Mouse (Mus musculus) hindbrain, embryonic 13.5 days (tissue): Measurements from ENCODE around the gene Ercc8. TPM values are rescaled to one million over a fixed set of nuclear protein-coding genes. Genes with fewer than 3 reads are reported as not detected.

Experiments used
- ATAC-seq: fragments of 200-750 bp; cut with Nextera tagmentation; 2 replicates; pipeline ENCODE4 v1.8.0; 2017; ENCODE audit warnings: moderate TSS enrichment; ENCODE audit not compliant: low FRiP score
- H3K27ac ChIP-seq: fragments of 300-500 bp; sonication (generic); 2 replicates; pipeline ENCODE4 v1.5.1; 2015; ENCODE audit warnings: inconsistent platforms, mild to moderate bottlenecking, moderate library complexity
- H3K27me3 ChIP-seq: fragments of 300-500 bp; sonication (generic); 2 replicates; pipeline ENCODE4 v1.6.1; 2015; ENCODE audit warnings: mild to moderate bottlenecking, inconsistent platforms
- H3K36me3 ChIP-seq: fragments of 300-500 bp; sonication (generic); 2 replicates; pipeline ENCODE4 v1.6.1; 2015; ENCODE audit warnings: mild to moderate bottlenecking, inconsistent platforms
- H3K4me1 ChIP-seq: fragments of 300-500 bp; sonication (generic); replicated peaks from 2 replicates; pipeline ENCODE4 v1.6.1; 2015; ENCODE audit warnings: inconsistent platforms
- H3K4me2 ChIP-seq: fragments of 300-500 bp; sonication (generic); 2 replicates; pipeline ENCODE4 v1.6.1; 2015; ENCODE audit warnings: inconsistent platforms, mild to moderate bottlenecking, moderate library complexity
- H3K4me3 ChIP-seq: fragments of 300-500 bp; sonication (generic); 2 replicates; pipeline ENCODE4 v1.5.1; 2015; ENCODE audit warnings: mild to moderate bottlenecking, inconsistent platforms
- H3K9ac ChIP-seq: fragments of 300-500 bp; sonication (generic); 2 replicates; pipeline ENCODE4 v1.6.1; 2015; ENCODE audit warnings: mild to moderate bottlenecking, inconsistent platforms
- H3K9me3 ChIP-seq: fragments of 300-500 bp; sonication (generic); 2 replicates; pipeline ENCODE4 v1.6.1; 2016; ENCODE audit warnings: inconsistent platforms
- WGBS: fragments of 180-500 bp; shearing (Covaris S2); methylation state at CpG from one replicate; pipeline ENCODE4 v1.1.7; 2015; 5-methylcytosine and 5-hydroxymethylcytosine counted together
- polyA plus RNA-seq: library from polyadenylated mRNA; unstranded; fragments of >200 nt; fragmentation: Nextera tagmentation; extraction: Ambion mirVana; gene quantifications from 2 replicates; pipeline ENCODE4 v1.2.1, GENCODE M21; 2015

Gene Ercc8
- 24.8 and 26.7 TPM in 2 replicates for polyA plus RNA-seq

DNA sequence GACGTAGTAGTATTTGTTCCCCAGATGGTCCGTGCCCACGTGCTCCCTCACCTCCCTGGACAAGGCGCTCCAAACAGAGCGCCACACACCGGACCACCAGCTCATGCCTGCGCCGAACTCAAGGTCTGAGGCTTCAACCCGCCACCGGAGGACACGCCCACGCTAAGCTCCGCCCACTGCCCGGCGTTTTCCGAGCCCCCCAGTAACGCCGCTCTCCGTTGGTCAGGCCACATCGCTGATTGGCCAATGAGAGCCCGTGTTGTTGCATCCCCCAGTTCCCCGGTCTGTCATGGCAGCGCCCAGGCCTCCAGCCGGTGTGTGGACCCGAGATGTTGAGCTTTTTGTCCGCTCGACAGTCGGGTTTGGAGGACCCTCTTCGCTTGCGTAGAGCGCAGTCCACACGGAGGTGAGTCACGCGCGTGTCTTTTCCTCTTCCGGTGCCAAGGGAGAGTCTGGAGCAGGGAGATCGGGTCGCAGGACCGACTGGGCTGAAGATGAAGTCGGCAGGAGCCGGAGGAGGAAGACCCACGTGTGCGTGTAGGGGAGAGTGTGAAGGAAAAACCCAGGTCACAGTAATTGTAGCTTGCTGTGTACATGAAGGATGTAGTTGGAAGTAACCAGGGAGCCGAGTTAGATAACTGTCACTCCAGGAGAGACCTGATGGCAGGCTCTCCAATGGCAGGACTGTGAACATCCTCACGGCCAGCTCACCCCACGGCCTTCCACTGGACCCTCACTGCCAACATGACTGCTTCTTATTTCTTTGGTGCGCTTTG, at the start of gene Ercc8, which contains the start of gene Ndufaf2:
TSS of gene Ercc8 (plus strand) at position 267 of the 776 bp plus-strand sequence.
TSS of gene Ndufaf2 (minus strand) at position 159 of the 776 bp plus-strand sequence.
- H3K4me2 ChIP-seq, result peak within 1 kb of the TSS; percentile 93
- ATAC-seq, result peak; percentile 98
- peak within 1 kb of the TSS; percentile 41 for H3K27ac ChIP-seq
- WGBS, result 1% methylated on average over 47 of the region's 47 CpGs
- H3K9me3 ChIP-seq, result no peaks in the 10 kb centered on the region
- no peaks in the 10 kb centered on the region for H3K27me3 ChIP-seq
- peak within 1 kb of the TSS; percentile 82 for H3K9ac ChIP-seq
- peak within 1 kb of the TSS; percentile 76 for H3K4me3 ChIP-seq
- peaks cover 14% of the 10 kb centered on the region for H3K36me3 ChIP-seq
- peaks cover 18% of the 10 kb centered on the region for H3K4me1 ChIP-seq

GRCm38 (mm10) chr13:108110929-108111328, 47.6 kb upstream of the Ercc8 start:
- 93% methylated on average over 6 of the region's 6 CpGs for WGBS
- Histone ChIP-seq H3K4me2 (no peak overlapping the region), H3K9ac (no peak overlapping the region), H3K4me1 (peaks cover 14% of the 10 kb centered on the region), H3K27me3 (no peaks in the 10 kb centered on the region), H3K4me3 (no peak overlapping the region), H3K36me3 (no peaks in the 10 kb centered on the region), H3K9me3 (no peaks in the 10 kb centered on the region), H3K27ac (no peak overlapping the region)
- ATAC-seq, result no peak

DNA sequence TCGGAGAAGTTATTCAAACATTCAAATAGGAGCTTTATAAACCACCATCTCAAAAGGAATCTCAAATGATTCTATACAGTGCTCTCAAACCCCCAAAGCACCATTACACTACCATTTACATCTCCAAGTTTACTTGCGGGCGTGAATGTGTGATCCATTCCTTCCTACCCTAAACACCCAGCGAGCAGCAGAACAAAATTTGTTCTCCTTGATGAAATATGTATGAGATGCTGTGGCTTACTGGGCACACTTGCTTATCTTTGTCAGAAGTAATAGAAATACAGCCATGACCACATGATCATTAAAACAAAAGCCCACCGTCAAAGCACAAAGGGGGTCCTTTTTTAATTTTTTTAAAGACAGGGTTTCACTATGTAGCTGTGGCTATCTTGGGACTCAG, 45.0 kb upstream of the Ercc8 start:
- Histone ChIP-seq H3K9me3 (no peaks in the 10 kb centered on the region), H3K9ac (no peak overlapping the region), H3K4me3 (no peak overlapping the region), H3K27me3 (no peaks in the 10 kb centered on the region), H3K4me2 (no peak overlapping the region), H3K36me3 (no peaks in the 10 kb centered on the region), H3K4me1 (peaks cover 9% of the 10 kb centered on the region), H3K27ac (no peak overlapping the region)
- WGBS, result 77% methylated on average over 5 of the region's 5 CpGs
- ATAC-seq, result no peak

- H3K4me3 ChIP-seq, result no peak overlapping the region
- no peaks in the 10 kb centered on the region for H3K9me3 ChIP-seq
- H3K4me1 ChIP-seq, result peaks cover 9% of the 10 kb centered on the region
- no peak overlapping the region for H3K9ac ChIP-seq
- no peak overlapping the region for H3K27ac ChIP-seq
- ATAC-seq, result no peak
- no peaks in the 10 kb centered on the region for H3K36me3 ChIP-seq
- no peak overlapping the region for H3K4me2 ChIP-seq
- 73% methylated on average over 3 of the region's 3 CpGs for WGBS
- H3K27me3 ChIP-seq, result no peaks in the 10 kb centered on the region
Measured at GRCm38 (mm10) chr13:108114257-108114656, 44.3 kb upstream of the Ercc8 start.

DNA sequence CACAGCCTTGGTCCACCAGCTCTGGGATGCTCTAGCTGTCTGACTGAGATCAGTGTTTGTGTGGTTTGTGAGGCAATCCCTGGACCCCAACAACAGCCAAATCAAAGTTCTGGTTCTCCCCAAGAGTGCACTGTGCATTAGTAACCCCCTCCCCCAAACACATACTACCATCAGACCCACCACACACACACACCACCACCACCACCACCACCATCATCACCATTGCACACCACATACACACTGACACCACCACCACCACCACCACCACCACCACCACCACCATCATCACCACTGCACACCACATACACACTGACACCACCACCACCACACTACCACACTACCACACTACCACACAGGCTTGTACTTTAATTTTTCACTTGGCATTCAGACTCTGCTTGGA, 40.9 kb upstream of the Ercc8 start:
- no peak overlapping the region for H3K4me2 ChIP-seq
- H3K4me1 ChIP-seq, result peaks cover 17% of the 10 kb centered on the region
- ATAC-seq, result no peak
- H3K4me3 ChIP-seq, result no peak overlapping the region
- H3K36me3 ChIP-seq, result no peaks in the 10 kb centered on the region
- no peak overlapping the region for H3K9ac ChIP-seq
- H3K27me3 ChIP-seq, result no peaks in the 10 kb centered on the region
- H3K27ac ChIP-seq, result no peak overlapping the region
- H3K9me3 ChIP-seq, result no peaks in the 10 kb centered on the region

DNA sequence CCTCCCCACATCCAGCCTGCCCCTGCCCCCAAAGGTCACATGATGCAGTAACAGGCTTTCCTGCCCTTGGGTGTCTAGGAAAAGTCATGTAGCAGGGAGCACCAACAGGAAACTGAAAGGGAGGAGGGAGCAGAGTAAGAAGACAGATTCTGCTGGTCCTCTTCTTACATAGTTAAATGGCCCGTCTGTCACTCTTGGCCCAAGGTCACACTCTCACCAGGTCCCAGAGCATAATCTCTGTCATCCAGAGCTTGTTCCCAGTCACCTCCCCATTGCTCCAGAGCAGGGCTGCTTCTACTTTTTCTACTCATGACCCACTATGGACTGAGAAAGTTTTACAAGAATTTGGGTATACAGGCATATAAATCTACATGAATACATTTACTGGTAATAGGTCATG, 40.3 kb upstream of the Ercc8 start:
- peaks cover 22% of the 10 kb centered on the region for H3K4me1 ChIP-seq
- 58% methylated on average over 1 of the region's 1 CpGs for WGBS
- no peak overlapping the region for H3K4me2 ChIP-seq
- no peak overlapping the region for H3K4me3 ChIP-seq
- no peak for ATAC-seq
- H3K36me3 ChIP-seq, result no peaks in the 10 kb centered on the region
- H3K9ac ChIP-seq, result no peak overlapping the region
- no peaks in the 10 kb centered on the region for H3K9me3 ChIP-seq
- H3K27me3 ChIP-seq, result no peaks in the 10 kb centered on the region
- H3K27ac ChIP-seq, result no peak overlapping the region

DNA sequence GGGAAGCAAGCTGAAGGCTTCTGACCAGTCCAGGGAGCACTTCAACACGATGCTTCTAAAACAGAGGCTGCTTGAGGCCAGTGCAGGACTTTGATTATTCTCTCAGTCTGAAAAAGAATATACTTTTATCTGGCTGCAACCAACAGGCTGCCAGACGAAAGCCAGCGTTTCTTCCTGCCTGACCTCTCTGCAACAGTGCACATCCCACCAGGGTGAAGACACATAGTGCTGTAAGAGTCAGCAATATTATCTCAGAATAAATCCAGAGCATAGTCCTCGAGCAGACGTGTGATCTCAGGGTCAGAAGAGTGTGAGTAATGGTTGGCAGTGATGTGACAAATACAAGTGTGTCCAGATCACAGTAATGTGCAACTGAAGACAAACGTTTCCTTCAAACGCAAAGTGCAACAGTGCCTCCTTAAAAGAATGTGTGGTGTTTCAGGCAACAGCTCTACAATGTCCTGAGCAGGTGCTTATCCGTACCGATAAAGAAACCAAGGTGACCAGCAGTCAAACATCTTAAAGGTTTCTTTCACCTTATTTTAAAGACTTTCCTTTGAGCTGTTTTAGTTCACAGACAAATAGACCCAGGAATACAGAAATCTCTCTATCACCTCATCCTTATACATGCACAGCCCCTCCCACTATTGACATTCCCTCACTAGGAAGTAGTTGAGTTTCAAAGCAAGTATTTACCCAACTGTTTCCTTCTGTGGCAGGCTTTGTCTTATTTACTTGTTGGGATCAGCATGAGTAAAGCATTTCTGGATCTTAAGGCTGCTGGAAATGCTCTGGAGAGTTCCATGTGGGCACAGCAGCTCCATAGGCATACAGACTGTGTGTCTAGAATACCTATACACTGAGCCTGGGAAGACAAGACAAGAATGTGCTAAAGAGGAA, 38.9 kb upstream of the Ercc8 start:
- Histone ChIP-seq H3K9me3 (no peaks in the 10 kb centered on the region), H3K4me1 (peaks cover 25% of the 10 kb centered on the region)

DNA sequence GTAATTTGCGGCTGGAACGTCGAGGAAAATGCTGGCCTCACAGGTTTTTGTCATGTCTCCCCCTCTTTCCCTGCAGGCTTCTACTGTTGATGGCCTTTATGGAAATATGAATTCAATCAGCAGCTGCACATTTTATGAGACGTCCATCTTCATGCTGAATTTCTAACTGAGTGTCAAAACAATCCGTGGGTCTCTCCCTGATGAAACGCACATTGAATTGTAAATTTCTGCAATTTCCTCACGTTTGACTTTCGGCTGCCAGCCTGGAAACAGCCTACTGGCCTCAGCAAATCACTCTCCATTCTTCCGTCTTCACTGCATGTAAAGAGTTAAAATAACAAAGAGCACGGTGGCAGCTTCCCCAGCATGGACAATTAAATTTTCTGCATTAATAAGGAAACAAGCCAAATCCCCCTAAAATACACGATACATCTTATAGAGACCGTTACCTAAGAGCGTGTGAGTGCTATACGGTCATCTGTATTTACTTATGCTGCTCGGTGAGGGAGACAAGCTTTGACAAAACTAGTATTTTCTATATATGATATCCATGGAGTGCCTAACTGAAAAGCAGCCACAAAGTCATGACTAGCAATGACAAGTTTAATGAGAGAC, 35.3 kb upstream of the Ercc8 start:
- Histone ChIP-seq H3K27ac (peak overlapping the region; percentile 37; the same call in 1 of the 2 replicates), H3K4me2 (peak overlapping the region; percentile 43), H3K27me3 (no peaks in the 10 kb centered on the region), H3K9me3 (no peaks in the 10 kb centered on the region), H3K36me3 (no peaks in the 10 kb centered on the region), H3K4me3 (peak overlapping the region; percentile 15; the same call in 1 of the 2 replicates), H3K9ac (peak overlapping the region; percentile 49; the same call in 1 of the 2 replicates), H3K4me1 (peaks cover 22% of the 10 kb centered on the region)
- WGBS, result 26% methylated on average over 15 of the region's 15 CpGs
- ATAC-seq, result 0 out of 2 replicates have a peak, but pooled peaks have one; percentile 15

More for the DNA sequence above, 38.9 kb upstream of the Ercc8 start:
- H3K27me3 ChIP-seq, result no peaks in the 10 kb centered on the region
- H3K36me3 ChIP-seq, result no peaks in the 10 kb centered on the region
- no peak for ATAC-seq
- H3K9ac ChIP-seq, result no peak overlapping the region
- no peak overlapping the region for H3K4me3 ChIP-seq
- H3K27ac ChIP-seq, result no peak overlapping the region
- 79% methylated on average over 9 of the region's 9 CpGs for WGBS
- no peak overlapping the region for H3K4me2 ChIP-seq

DNA sequence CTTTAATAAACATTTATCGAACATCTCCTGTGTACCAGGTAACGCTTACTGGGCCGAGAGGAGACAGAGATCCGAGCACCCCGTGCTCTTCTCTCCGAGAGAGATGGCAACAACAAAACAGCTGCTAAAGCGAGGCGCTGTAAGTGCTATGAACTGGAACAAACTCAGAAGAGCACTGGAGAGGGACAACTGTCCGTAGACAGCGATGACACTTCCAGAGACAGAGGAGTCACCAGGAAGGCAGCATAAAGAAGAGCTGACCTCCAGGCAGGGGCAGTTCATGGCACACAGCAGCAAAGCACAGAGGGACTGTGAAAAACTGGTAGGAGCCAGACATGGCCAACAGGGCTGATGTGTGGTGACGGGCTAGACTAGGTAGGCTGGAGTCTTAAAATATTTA, 34.4 kb upstream of the Ercc8 start:
- peak overlapping the region; percentile 27 for H3K4me2 ChIP-seq

DNA sequence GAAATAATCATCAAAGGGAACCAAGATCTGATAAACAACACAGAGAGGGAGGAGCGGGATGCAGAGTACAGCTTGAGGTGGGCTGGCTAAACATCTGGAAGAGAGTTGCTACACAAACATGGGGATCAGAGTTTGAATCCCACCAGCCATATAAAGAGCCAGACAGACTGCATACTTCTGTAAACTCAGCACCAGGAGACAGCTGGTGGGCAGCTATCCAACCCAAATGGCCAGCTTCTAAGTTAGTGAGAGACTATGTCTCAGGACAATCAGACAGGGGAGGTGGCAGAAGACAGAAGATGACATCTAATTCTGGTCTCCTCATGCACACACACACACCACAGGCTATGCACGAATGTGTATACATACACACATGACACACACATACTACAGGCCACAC, 32.3 kb upstream of the Ercc8 start:
- no peaks in the 10 kb centered on the region for H3K9me3 ChIP-seq
- 98% methylated on average over 2 of the region's 2 CpGs for WGBS
- no peak overlapping the region for H3K4me2 ChIP-seq
- no peaks in the 10 kb centered on the region for H3K36me3 ChIP-seq
- peaks cover 16% of the 10 kb centered on the region for H3K4me1 ChIP-seq
- H3K27me3 ChIP-seq, result no peaks in the 10 kb centered on the region
- no peak overlapping the region for H3K4me3 ChIP-seq
- H3K27ac ChIP-seq, result no peak overlapping the region
- ATAC-seq, result no peak
- H3K9ac ChIP-seq, result no peak overlapping the region

More for the DNA sequence above, 34.4 kb upstream of the Ercc8 start:
- Histone ChIP-seq H3K27ac (peak overlapping the region; percentile 64; the same call in 1 of the 2 replicates), H3K4me3 (no peak overlapping the region), H3K36me3 (no peaks in the 10 kb centered on the region), H3K9ac (no peak overlapping the region), H3K4me1 (peaks cover 22% of the 10 kb centered on the region), H3K9me3 (no peaks in the 10 kb centered on the region), H3K27me3 (no peaks in the 10 kb centered on the region)
- WGBS, result 61% methylated on average over 11 of the region's 11 CpGs
- ATAC-seq, result no peak

DNA sequence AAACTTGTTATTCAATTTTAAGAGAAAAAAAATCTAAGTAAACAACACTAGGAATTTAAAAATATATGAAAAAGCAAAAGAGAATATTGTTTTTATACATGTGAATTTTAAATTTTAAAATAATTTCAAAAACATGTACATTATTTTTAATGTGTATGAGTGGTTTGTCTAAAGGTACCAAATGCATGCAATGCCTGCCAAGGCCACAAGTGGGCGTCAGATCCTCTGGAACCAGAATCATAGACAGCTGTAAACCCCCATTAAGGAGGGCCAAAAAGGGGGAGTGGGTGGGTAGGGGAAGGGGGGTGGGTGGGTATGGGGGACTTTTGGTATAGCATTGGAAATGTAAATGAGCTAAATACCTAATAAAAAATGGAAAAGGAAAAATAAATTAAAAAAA, 31.4 kb upstream of the Ercc8 start:
- no peak overlapping the region for H3K4me3 ChIP-seq
- no peaks in the 10 kb centered on the region for H3K36me3 ChIP-seq
- H3K9ac ChIP-seq, result no peak overlapping the region
- 4% methylated on average over 1 of the region's 1 CpGs for WGBS
- no peak for ATAC-seq
- H3K27ac ChIP-seq, result no peak overlapping the region
- no peaks in the 10 kb centered on the region for H3K27me3 ChIP-seq
- peaks cover 15% of the 10 kb centered on the region for H3K4me1 ChIP-seq
- no peaks in the 10 kb centered on the region for H3K9me3 ChIP-seq
- no peak overlapping the region for H3K4me2 ChIP-seq

DNA sequence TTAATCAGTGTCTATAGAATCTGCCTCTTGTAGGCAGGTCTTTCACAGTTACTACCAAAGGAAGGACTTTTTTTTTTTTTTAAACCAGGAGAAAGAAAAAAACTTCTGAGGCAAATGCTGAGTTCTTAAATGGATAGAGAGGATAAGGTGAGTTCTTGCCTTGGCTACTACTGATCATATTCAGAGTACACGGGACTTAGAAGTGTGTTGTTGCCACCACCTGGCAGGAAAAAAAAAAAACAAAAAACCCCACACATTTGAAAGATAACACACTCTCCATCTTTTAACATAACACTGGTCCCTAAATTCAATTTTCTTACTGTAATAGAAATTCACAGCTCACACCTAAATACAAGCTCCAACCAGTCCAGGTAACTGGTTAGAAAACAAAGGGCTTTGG, 30.6 kb upstream of the Ercc8 start:
- H3K9me3 ChIP-seq, result no peaks in the 10 kb centered on the region
- WGBS, result 59% methylated on average over 1 of the region's 1 CpGs
- no peak for ATAC-seq
- no peak overlapping the region for H3K9ac ChIP-seq
- no peak overlapping the region for H3K27ac ChIP-seq
- H3K27me3 ChIP-seq, result no peaks in the 10 kb centered on the region
- H3K4me3 ChIP-seq, result no peak overlapping the region
- peaks cover 11% of the 10 kb centered on the region for H3K4me1 ChIP-seq
- H3K4me2 ChIP-seq, result no peak overlapping the region
- H3K36me3 ChIP-seq, result no peaks in the 10 kb centered on the region
